Mouse (Mus musculus) cerebellum, adult 2 months (tissue): Measurements from ENCODE around the gene Ctrl.

Experiments
- CTCF ChIP-seq: fragments of 200-500 bp; IDR thresholded peaks from 2 replicates; pipeline ENCODE4 v1.5.1; 2011; ENCODE audit warnings: low read depth, mild to moderate bottlenecking, control low read depth, low read length, moderate library complexity, borderline replicate concordance; ENCODE audit not compliant: insufficient read depth
- POLR2A ChIP-seq: fragments of 200-500 bp; IDR thresholded peaks from 2 replicates; pipeline ENCODE4 v1.6.1; 2011; ENCODE audit warnings: low read length, control low read depth, borderline replicate concordance; ENCODE audit not compliant: insufficient read depth

DNA sequence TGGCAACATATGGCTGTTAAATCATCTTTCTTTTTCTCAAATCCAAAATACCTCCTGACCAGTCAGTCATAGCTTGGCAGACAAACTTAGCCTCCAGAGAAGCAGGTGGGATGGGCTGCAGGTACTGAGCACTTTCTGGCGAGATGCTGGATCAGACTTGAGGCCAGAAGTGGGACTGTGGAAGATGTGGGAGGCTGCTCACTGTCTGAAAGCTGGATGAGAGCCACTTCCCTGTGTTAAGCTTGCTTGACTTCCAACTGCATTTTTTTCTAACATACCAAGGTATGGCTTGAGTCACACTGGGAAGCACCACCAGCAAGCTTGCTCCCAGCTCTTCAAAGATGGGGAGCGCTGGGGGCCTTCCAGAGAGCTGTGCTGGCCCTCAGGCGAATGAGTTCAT is 8.5 kb downstream of the Ctrl start:
- TF ChIP-seq CTCF (no peak), POLR2A (no peak)
